Mouse (Mus musculus): ENCODE results near the gene Thap2.

Gene Thap2

GRCm38 (mm10) chr10:115354553-115354952 is 29.7 kb downstream of the Thap2 start:
- in situ Hi-C loops (cut with MboI): no loop called here

GRCm38 (mm10) chr10:115350810-115351397 is 33.3 kb downstream of the Thap2 start:
- in situ Hi-C loops (cut with MboI): no loop called here

GRCm38 (mm10) chr10:115349509-115349908 is 34.7 kb downstream of the Thap2 start:
- in situ Hi-C loops (cut with MboI): no loop called here

- in situ Hi-C loops (cut with MboI): no loop called here
These were observed 35.2 kb downstream of the Thap2 start for GRCm38 (mm10) chr10:115349029-115349428.

- in situ Hi-C loops (cut with MboI): no loop called here
These were observed 36.1 kb downstream of the Thap2 start for GRCm38 (mm10) chr10:115348131-115348530.

GRCm38 (mm10) chr10:115346444-115346843 is 37.8 kb downstream of the Thap2 start:
- in situ Hi-C loops (cut with MboI): no loop called here

- in situ Hi-C loops (cut with MboI): no loop called here
These were observed 41.3 kb downstream of the Thap2 start for GRCm38 (mm10) chr10:115342771-115343425.

- in situ Hi-C loops (cut with MboI): no loop called here
These were observed 44.4 kb downstream of the Thap2 start for GRCm38 (mm10) chr10:115339820-115340328.

- in situ Hi-C loops (cut with MboI): no loop called here
These were observed 47.3 kb downstream of the Thap2 start for GRCm38 (mm10) chr10:115336901-115337300.

GRCm38 (mm10) chr10:115333528-115333927 is 50.7 kb downstream of the Thap2 start:
- in situ Hi-C loops (cut with MboI): no loop called here

GRCm38 (mm10) chr10:115332997-115333396 is 51.2 kb downstream of the Thap2 start:
- in situ Hi-C loops (cut with MboI): no loop called here

- in situ Hi-C loops (cut with MboI): no loop called here
These were observed 51.8 kb downstream of the Thap2 start for GRCm38 (mm10) chr10:115332420-115332952.

GRCm38 (mm10) chr10:115329010-115329530 is 55.2 kb downstream of the Thap2 start:
- in situ Hi-C loops (cut with MboI): no loop called here

- in situ Hi-C loops (cut with MboI): no loop called here
These were observed 55.7 kb downstream of the Thap2 start for GRCm38 (mm10) chr10:115328514-115328913.

- in situ Hi-C loops (cut with MboI): no loop called here
These were observed 60.9 kb downstream of the Thap2 start for GRCm38 (mm10) chr10:115323295-115323694.

- in situ Hi-C loops (cut with MboI): no loop called here
These were observed 62.8 kb downstream of the Thap2 start for GRCm38 (mm10) chr10:115321317-115322035.

Measured in mature B cell (primary cell).